Mouse (Mus musculus): Measurements from ENCODE around the gene Milr1. TPM values are rescaled to one million over a fixed set of nuclear protein-coding genes. Genes with fewer than 3 reads are reported as not detected.
A peak's percentile ranks its signal among the peaks of the same experiment; 100 is the strongest.
"Not testable (repeated sequence)": the region's sequence is repeated elsewhere in the genome, so short reads cannot be mapped to it uniquely, and the experiment has no call there.

The Milr1 gene
- polyA plus RNA-seq, 1 experiment from 2014 or later, result 1.9 TPM

GRCm38 (mm10) chr11:106780590-106781220 is 29.7 kb downstream of the Milr1 start:
- H3K4me2 ChIP-seq (replicated peaks; ENCODE audit: low read depth, low read length), result no peak overlapping the region
- no peak overlapping the region for H3K4me3 ChIP-seq (ENCODE audit: low read depth, low read length)
- H3K4me1 ChIP-seq (ENCODE audit: control insufficient read depth, insufficient read depth, low read length), result peaks cover 6% of the 10 kb centered on the region; the same call in 1 of the 2 replicates
- 72% methylated on average over 6 of the region's 6 CpGs for WGBS
- H3K9me3 ChIP-seq (ENCODE audit: control insufficient read depth, low read depth, low read length), result no peaks in the 10 kb centered on the region
- H3K27me3 ChIP-seq (ENCODE audit: control insufficient read depth, insufficient read depth, low read length), result no peaks in the 10 kb centered on the region
- ATAC-seq (ENCODE audit: insufficient number of reproducible peaks, insufficient read depth, low FRiP score, low read depth), result no peak
- peaks cover 57% of the 10 kb centered on the region for H3K36me3 ChIP-seq (ENCODE audit: control insufficient read depth, insufficient read depth, low read length)
- H3K9ac ChIP-seq (replicated peaks; ENCODE audit: low read depth, low read length), result no peak overlapping the region
- H3K27ac ChIP-seq (ENCODE audit: low read length), result no peak overlapping the region

DNA sequence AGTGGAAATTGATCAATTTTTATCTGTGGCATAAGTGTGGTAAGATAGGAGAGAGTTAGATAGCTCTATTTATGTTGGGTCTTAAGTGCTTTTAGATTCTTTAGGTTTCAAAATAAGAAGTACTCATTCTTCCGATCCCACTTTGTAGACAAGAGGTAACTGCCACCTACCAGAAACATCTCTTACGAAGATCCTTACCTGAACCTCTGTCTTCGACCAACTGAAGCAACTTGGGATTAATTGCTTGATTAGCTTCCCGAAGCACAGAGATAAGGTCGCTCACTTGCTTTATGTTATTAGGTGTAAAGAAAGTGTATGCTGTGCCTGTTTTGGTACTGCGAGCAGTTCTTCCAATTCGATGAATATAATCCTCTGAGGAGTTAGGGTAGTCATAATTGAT is 31.2 kb downstream of the Milr1 start:
- ATAC-seq (ENCODE audit: insufficient number of reproducible peaks, insufficient read depth, low FRiP score, low read depth); H3K9ac ChIP-seq (replicated peaks; ENCODE audit: low read depth, low read length); H3K4me1 ChIP-seq (ENCODE audit: control insufficient read depth, insufficient read depth, low read length); H3K4me2 ChIP-seq (replicated peaks; ENCODE audit: low read depth, low read length); H3K27ac ChIP-seq (ENCODE audit: low read length); H3K27me3 ChIP-seq (ENCODE audit: control insufficient read depth, insufficient read depth, low read length); H3K4me3 ChIP-seq (ENCODE audit: low read depth, low read length); H3K9me3 ChIP-seq (ENCODE audit: control insufficient read depth, low read depth, low read length): not testable (repeated sequence)
- 87% methylated on average over 7 of the region's 7 CpGs for WGBS
- peaks cover 60% of the 10 kb centered on the region for H3K36me3 ChIP-seq (ENCODE audit: control insufficient read depth, insufficient read depth, low read length)

GRCm38 (mm10) chr11:106782841-106783764 is 32.1 kb downstream of the Milr1 start:
- WGBS, result 76% methylated on average over 9 of the region's 9 CpGs
- Histone ChIP-seq H3K9me3 (ENCODE audit: control insufficient read depth, low read depth, low read length) (no peaks in the 10 kb centered on the region), H3K36me3 (ENCODE audit: control insufficient read depth, insufficient read depth, low read length) (peaks cover 60% of the 10 kb centered on the region), H3K27me3 (ENCODE audit: control insufficient read depth, insufficient read depth, low read length) (no peaks in the 10 kb centered on the region), H3K27ac (ENCODE audit: low read length) (no peak overlapping the region), H3K4me2 (replicated peaks; ENCODE audit: low read depth, low read length) (no peak overlapping the region), H3K4me1 (ENCODE audit: control insufficient read depth, insufficient read depth, low read length) (peaks cover 7% of the 10 kb centered on the region; the same call in 1 of the 2 replicates), H3K4me3 (ENCODE audit: low read depth, low read length) (no peak overlapping the region), H3K9ac (replicated peaks; ENCODE audit: low read depth, low read length) (no peak overlapping the region)
- ATAC-seq (ENCODE audit: insufficient number of reproducible peaks, insufficient read depth, low FRiP score, low read depth), result no peak

DNA sequence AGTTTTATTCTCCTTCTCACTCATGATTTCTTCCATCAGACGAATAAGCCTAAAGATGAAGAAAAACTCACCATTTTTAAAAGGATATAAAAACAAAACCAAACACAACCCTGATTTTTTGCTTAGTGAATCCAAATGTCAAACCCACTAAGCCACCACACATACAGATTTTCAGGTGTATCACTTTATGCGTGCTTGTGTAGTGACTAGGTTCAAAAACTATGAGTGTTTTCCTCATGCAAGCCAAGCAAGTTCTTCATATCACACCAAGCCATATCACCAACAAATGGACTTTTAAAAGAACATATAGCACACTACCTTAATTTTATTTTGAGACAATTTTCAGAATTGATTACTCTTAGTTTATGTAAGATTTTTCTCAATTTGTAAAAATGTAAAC is 33.5 kb downstream of the Milr1 start:
- WGBS, result 85% methylated on average over 2 of the region's 2 CpGs
- H3K4me3 ChIP-seq (ENCODE audit: low read depth, low read length), result no peak overlapping the region
- ATAC-seq (ENCODE audit: insufficient number of reproducible peaks, insufficient read depth, low FRiP score, low read depth), result no peak
- H3K27ac ChIP-seq (ENCODE audit: low read length), result no peak overlapping the region
- no peak overlapping the region for H3K9ac ChIP-seq (replicated peaks; ENCODE audit: low read depth, low read length)
- H3K9me3 ChIP-seq (ENCODE audit: control insufficient read depth, low read depth, low read length), result no peaks in the 10 kb centered on the region
- no peak overlapping the region for H3K4me2 ChIP-seq (replicated peaks; ENCODE audit: low read depth, low read length)
- H3K27me3 ChIP-seq (ENCODE audit: control insufficient read depth, insufficient read depth, low read length), result no peaks in the 10 kb centered on the region
- H3K36me3 ChIP-seq (ENCODE audit: control insufficient read depth, insufficient read depth, low read length), result peaks cover 60% of the 10 kb centered on the region
- H3K4me1 ChIP-seq (ENCODE audit: control insufficient read depth, insufficient read depth, low read length), result peaks cover 7% of the 10 kb centered on the region; the same call in 1 of the 2 replicates

DNA sequence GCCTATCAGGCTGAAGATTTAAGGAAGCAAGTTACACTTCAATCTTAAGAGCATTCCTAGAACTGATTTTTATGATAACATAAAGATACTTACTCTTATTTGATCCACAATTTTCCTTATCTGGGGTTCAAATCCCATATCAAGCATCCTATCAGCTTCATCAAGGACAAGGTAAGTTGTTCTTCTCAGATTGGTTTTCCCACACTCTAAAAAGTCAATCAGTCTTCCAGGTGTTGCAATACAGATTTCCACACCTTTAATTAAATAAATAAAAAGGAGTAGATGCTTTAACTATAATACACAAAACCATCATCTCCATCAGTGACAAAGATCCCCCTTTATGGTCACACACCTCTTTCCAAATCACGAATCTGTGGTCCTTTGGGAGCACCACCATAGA is 34.0 kb downstream of the Milr1 start:
- H3K9ac ChIP-seq (replicated peaks; ENCODE audit: low read depth, low read length), result no peak overlapping the region
- WGBS, result 72% methylated on average over 1 of the region's 1 CpGs
- ATAC-seq (ENCODE audit: insufficient number of reproducible peaks, insufficient read depth, low FRiP score, low read depth), result no peak
- H3K4me1 ChIP-seq (ENCODE audit: control insufficient read depth, insufficient read depth, low read length), result peaks cover 7% of the 10 kb centered on the region; the same call in 1 of the 2 replicates
- H3K36me3 ChIP-seq (ENCODE audit: control insufficient read depth, insufficient read depth, low read length), result peaks cover 58% of the 10 kb centered on the region
- H3K27me3 ChIP-seq (ENCODE audit: control insufficient read depth, insufficient read depth, low read length), result no peaks in the 10 kb centered on the region
- no peak overlapping the region for H3K4me2 ChIP-seq (replicated peaks; ENCODE audit: low read depth, low read length)
- no peak overlapping the region for H3K27ac ChIP-seq (ENCODE audit: low read length)
- no peak overlapping the region for H3K4me3 ChIP-seq (ENCODE audit: low read depth, low read length)
- H3K9me3 ChIP-seq (ENCODE audit: control insufficient read depth, low read depth, low read length), result no peaks in the 10 kb centered on the region

GRCm38 (mm10) chr11:106787131-106788025 is 36.4 kb downstream of the Milr1 start:
- H3K4me1 ChIP-seq (ENCODE audit: control insufficient read depth, insufficient read depth, low read length), result peaks cover 13% of the 10 kb centered on the region; the same call in 1 of the 2 replicates
- WGBS, result under 1% methylated on average over 65 of the region's 65 CpGs
- peak; percentile 23; the same call in 1 of the 2 replicates for ATAC-seq (ENCODE audit: insufficient number of reproducible peaks, insufficient read depth, low FRiP score, low read depth)
- H3K36me3 ChIP-seq (ENCODE audit: control insufficient read depth, insufficient read depth, low read length), result peaks cover 43% of the 10 kb centered on the region
- H3K9ac ChIP-seq (replicated peaks; ENCODE audit: low read depth, low read length), result peak overlapping the region; percentile 97
- peak overlapping the region; percentile 52 for H3K4me3 ChIP-seq (ENCODE audit: low read depth, low read length)
- no peaks in the 10 kb centered on the region for H3K27me3 ChIP-seq (ENCODE audit: control insufficient read depth, insufficient read depth, low read length)
- peak overlapping the region; percentile 97 for H3K27ac ChIP-seq (ENCODE audit: low read length)
- peak overlapping the region; percentile 76 for H3K4me2 ChIP-seq (replicated peaks; ENCODE audit: low read depth, low read length)
- H3K9me3 ChIP-seq (ENCODE audit: control insufficient read depth, low read depth, low read length), result no peaks in the 10 kb centered on the region

- Histone ChIP-seq H3K4me1 (ENCODE audit: control insufficient read depth, insufficient read depth, low read length) (peaks cover 13% of the 10 kb centered on the region; the same call in 1 of the 2 replicates), H3K27me3 (ENCODE audit: control insufficient read depth, insufficient read depth, low read length) (no peaks in the 10 kb centered on the region), H3K36me3 (ENCODE audit: control insufficient read depth, insufficient read depth, low read length) (peaks cover 35% of the 10 kb centered on the region), H3K4me2 (replicated peaks; ENCODE audit: low read depth, low read length) (no peak overlapping the region; the same call in 1 of the 2 replicates), H3K9me3 (ENCODE audit: control insufficient read depth, low read depth, low read length) (no peaks in the 10 kb centered on the region), H3K27ac (ENCODE audit: low read length) (peak overlapping the region; percentile 97), H3K4me3 (ENCODE audit: low read depth, low read length) (peak overlapping the region; percentile 52), H3K9ac (replicated peaks; ENCODE audit: low read depth, low read length) (peak overlapping the region; percentile 97)
- peak; percentile 82 for ATAC-seq (ENCODE audit: insufficient number of reproducible peaks, insufficient read depth, low FRiP score, low read depth)
- WGBS, result 1% methylated on average over 70 of the region's 79 CpGs
Observed at GRCm38 (mm10) chr11:106788026-106788774, 37.2 kb downstream of the Milr1 start.

All from stomach, embryonic 14.5 days (tissue).